Mouse (Mus musculus) heart, adult 2 months (tissue): ENCODE results near the gene Sigirr.
A peak's percentile ranks its signal among the peaks of the same experiment; 100 is the strongest.

Experiments used
- CTCF ChIP-seq: fragments of 200-600 bp; IDR thresholded peaks from 2 replicates; pipeline ENCODE4 v1.8.1; 2022; ENCODE audit warnings: antibody characterized with exemption, mild to moderate bottlenecking, moderate library complexity
- EP300 ChIP-seq: fragments of 200-500 bp; IDR thresholded peaks from 2 replicates; pipeline ENCODE4 v1.6.1; 2011; ENCODE audit warnings: low read depth, low read length, control low read depth; ENCODE audit not compliant: insufficient read depth
- POLR2A ChIP-seq: fragments of 200-500 bp; IDR thresholded peaks from 2 replicates; pipeline ENCODE4 v1.6.1; 2011; ENCODE audit warnings: mild to moderate bottlenecking, low read depth, low read length, control low read depth; ENCODE audit not compliant: insufficient read depth

DNA sequence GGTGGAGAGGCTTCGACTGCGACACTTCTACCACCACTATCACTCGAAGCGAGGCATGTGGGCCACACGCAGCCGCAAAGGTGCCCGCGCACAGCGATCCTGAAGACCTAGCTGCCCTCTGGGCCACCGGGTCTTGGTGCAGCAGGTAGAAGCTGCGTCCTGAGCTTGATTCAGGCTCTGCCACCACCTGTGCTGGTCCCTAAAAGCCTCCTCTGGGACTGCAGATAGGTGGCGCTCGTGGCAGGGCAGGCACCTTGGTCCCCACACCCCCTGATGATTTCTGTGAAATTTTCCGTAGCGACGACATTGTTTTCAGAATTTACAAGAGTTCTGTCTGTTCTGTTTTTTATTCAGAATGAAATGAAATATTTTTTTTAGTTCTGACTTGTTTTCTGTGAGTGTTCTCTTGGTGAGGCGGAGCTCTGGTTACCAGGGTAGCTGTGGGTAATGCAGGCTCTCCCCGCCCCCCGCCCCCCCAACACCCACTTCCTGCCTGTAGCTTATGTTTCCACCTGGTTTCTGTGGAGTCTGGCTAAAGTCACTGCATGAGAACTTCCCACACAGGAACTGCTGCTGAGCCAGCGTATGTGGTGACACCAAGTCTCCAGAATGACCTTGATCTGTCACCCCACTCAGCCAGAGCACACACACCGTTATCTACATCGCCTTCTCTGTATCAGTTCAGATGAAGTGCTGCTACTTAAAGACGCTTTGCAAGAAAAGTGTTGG lies 28.2 kb downstream of the Sigirr start:
- TF ChIP-seq POLR2A, result no peak
- peak; percentile 72 for TF ChIP-seq CTCF
- TF ChIP-seq EP300, result no peak
